Mouse (Mus musculus) frontal cortex, postnatal 25 days (tissue): ENCODE results near the gene C1d.
"Not testable (repeated sequence)": the region's sequence is repeated elsewhere in the genome, so short reads cannot be mapped to it uniquely, and the experiment has no call there.

Experiments used
- DNase-seq, 2 experiments: peaks; one replicate each; pipeline ENCODE4 v3.0.0; 2022; ENCODE audit warnings: low spot score in 2 of 2

C1d gene

DNA sequence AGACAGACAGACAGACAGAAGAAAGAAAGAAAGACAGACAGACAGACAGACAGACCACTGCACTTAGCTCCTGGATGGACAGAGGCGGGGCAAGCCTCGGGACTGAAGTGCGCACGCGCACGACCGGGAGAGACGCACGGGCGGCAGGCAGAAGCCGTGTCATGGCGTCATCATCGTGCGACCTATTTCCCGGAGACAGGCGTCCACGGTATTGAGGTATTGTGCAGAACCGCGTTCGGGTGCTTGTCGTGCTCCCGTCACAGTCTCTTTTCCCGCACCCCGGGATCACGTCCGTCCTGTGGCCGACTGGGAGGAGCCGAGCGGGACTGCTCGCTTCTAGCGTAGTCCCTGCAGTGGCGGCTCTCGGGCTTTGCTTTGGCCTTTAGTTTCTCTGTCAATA is at the start of gene C1d:
Gene C1d, plus strand, starts transcription at position 137 of the 400 bp plus-strand sequence.
- peak; percentile 93 to 95 for DNase-seq

DNA sequence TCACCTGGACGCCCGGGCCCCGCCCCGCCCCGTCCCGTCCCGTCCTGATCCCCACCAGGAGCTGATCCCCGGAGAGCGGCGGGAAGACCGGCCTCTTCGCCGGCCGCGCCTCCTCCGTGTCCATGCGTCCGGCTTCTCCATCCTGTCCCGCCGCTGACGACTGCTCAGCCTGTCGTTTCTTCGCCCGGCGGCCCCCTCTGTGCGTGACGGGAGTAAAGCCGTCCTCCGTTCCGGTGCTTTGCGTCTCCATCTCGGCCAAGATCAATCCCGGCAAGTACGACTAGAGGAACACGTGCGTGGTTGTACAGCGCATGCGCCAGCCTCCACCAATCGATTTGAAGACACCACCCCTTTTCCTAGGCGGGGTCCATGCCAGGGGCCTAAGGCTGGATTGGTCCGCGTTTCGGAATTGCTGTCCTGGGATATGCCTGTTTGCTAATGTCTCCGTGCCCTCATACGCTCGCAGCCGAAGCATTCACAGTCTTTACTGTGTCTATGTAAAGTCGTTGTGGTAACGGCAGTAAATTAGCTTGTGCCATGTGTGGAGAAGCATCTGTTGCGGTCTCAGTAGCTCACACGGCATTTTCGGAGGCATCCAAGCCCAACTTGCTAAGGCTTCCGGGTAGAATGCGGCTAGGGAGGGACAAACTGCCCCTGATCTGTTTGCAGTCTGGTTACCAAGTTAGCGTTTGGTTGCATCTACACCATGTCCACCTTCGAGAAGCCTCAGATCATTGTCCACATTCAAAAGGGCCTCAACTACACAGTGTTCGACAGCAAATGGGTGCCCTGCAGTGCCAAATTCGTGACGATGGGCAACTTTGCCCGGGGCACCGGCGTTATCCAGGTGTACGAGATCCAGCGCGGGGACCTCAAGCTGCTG is 45.9 kb upstream of the C1d start, which contains the start of gene Pno1:
Gene Pno1, minus strand, starts transcription at position 311 of the 883 bp plus-strand sequence.
- DNase-seq, result peak; percentile 94 to 95

DNA sequence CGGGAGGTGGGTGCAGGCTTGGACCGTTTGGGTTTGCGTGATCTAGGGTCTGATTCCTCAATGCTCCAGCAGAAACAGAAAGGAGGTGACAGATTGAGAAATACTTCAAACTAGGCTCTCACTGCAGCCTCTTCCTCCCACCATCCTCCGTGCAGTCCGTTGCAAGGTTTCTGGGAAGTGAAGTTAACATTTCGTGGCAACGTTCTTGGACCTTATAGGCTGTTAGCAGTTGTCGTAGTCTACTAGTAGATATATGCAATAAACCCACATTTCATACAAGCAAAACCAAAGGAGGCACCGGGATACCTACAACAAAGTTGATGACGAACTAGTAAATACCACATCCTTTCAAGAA is 45.3 kb upstream of the C1d start:
- no peak for DNase-seq

DNA sequence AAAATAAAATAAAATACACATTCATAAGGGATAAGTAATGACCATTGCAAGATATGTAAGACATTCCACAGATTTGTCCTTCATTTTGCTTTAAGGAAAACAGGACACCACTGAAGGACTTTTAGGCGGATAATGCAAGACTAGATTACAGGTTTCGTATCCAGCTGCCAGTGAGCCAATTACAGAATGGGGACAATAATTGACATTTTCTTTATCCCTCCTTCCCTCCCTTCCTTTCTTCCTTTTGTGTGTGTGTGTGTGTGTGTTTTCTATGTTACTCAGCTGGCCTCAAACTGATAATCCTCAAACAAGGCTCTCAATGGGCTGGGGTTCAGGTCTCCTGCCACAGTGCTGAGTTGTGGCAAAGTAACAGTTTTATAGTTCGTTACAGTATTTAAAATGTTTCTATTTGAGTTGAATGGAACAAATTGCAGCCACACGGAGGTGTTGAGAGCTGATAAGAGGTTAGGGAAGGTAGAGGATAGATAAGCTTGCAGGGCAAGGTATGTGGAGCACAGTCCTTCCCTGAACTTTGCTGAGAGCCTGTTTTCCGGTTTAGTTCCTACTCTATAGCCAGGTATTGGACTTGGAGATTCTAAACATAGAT is 44.4 kb upstream of the C1d start:
- DNase-seq, result no peak

DNA sequence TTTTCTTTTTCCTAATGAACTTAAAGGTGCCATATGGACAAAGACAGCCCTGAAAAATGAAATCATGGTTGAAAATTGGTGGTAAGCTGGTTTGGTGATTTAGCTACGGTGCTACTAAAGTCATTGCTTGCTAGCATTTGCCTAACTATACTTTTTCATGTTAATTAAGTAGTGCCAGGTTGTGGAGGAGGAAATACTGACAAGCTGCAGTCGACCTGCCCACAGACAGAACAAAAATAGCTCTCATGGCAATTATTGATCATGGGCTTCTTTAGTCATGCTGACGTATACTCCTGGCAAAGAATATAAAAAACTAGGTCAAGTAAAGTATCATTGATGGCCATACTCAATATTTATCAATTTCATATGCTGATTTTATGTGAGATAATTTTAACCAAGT is 41.9 kb upstream of the C1d start:
- DNase-seq, result no peak

DNA sequence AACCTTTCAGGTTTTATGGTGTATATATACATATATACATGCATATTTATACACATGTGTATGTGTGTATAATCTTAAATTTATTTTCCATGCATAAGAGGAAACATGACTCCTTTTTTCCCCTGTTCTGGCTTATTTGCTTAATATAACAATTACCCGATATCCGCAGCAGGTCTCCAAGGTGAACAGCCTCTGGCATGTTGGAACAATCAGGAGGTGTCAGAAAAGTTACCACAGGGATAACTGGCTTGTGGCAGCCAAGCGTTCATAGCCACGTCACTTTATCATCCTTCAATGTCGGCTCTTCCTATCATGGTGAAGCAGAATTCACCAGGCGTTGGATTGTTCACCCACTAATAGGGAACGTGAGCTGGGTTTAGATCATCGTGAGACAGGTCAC is 36.3 kb upstream of the C1d start:
- DNase-seq, result no peak

DNA sequence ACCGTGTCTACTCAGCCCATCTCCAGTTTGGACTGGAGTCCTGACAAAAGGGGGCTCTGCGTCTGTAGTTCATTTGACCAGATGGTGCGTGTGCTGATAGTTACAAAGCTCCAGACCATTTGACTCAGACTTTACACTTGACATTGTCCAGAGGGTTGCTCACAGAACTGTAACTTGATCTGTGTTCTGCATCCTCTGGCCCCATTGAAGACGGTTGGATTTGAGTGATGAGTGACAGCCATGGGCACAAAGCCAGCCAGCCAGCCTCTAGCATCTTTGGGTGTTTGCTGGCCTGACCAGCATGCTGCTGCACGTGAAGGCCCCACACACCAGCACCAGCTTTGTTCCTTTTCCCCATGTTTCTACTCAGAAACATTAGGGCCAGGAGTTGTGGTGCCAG is 24.6 kb upstream of the C1d start:
- DNase-seq, result no peak

DNA sequence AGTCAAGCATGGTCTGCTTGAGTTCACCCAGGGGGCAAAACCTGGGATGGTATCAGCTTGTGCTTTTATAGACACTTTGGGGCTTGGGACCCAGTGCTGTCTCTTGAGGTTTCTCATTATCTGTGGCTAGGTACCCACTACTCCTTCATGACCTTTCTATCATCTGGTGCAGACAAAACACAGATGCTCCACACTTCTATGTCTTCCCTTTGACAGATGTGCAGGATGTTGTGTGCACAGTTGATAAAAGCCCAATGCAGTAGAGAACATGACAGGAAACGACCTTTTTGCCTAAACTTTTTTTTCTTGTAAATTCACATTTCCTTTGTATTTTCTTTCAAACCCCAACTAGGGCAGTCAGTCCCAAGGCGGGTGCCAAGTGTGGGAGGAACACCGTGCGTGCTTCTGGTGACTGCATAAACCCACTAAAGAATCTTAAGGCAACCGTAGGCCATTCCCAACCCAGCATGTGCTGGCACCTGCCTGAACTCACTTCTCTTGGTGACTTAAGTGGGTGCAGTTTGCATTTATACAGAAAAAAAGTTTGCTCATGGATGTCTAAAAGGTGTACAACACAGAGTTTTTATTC is 20.8 kb upstream of the C1d start:
- no peak for DNase-seq

DNA sequence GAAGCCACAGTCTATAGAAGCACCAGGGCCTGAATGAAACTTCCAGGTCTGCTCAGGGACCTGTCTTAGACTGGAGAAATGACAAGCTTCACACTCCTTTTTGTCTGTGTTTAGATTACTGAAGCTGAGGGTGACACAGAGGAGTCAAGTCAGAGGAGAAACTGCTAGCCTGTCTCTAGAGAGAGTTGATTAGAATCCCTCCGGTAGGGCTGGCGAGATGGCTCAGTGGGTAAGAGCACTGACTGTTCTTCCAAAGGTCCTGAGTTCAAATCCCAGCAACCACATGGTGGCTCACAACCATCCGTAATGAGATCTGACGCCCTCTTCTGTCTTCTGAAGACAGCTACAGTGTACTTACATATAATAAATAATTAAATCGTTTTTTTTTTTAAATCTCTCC is 18.8 kb upstream of the C1d start:
- DNase-seq, result not testable (repeated sequence)

DNA sequence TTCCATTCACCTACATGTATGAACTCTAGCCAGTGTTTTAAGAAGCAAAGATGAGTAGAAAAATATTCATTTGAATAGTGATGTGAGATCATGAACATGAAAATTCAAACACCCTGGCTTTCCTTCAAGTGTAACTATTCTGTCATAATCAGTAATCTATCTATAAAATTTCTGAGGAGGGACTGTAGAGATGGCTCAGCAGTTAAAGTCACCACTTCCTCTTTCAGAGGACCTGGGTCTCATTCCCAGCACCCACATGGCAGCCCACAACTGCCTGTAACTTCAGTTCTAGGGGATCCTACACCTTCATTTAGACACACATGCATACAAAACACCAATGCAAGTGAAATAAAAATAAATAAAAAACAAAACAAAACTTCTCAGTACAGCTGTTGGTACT is 8.7 kb upstream of the C1d start:
- no peak for DNase-seq

DNA sequence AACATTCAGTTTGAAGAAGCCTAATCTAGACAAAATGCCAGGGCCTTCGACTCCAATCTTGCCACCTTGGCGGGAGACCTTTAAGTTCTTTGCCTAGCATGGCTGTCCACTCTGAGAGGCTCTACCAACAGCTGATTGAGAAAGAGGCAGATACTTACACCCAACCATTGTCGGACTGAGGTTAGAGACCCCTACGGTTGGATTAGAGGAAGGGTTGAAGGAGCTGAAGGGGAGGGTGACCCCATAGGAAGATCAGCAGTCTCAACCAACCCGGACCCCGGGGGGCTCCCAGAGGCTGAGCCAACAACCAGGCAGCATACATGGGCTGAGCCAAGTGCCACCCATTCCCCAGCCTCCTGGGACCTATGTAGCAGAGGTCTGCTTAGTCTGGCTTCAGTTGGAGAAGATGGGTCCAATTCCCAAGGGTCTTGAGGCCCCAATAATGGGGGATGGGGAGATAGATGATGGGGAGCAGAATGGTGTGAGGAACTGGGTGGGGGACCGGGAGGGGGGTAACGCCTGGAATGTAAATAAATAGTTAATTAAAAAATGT is 490 bp upstream of the C1d start:
- DNase-seq, result no peak

DNA sequence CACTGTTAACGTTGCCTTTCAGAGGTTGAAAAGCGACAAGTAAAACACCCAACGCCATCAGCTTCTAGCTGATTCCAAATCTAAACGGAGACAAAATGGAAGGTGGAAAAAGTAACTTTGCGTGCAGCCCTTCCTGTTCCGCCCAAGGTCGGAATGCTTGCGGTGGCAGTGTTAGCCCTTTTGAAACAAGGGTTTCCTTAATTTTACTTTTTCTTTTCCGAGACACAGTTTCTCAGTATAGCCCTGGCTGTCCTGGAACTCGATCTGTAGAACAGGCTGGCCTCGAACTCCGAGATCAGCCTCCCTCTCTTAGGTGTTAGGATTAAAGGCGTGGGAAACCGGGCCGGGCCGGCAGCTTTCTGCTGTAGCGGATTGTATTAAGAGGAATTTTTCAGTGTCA is 482 bp downstream of the C1d start:
- DNase-seq, result no peak

DNA sequence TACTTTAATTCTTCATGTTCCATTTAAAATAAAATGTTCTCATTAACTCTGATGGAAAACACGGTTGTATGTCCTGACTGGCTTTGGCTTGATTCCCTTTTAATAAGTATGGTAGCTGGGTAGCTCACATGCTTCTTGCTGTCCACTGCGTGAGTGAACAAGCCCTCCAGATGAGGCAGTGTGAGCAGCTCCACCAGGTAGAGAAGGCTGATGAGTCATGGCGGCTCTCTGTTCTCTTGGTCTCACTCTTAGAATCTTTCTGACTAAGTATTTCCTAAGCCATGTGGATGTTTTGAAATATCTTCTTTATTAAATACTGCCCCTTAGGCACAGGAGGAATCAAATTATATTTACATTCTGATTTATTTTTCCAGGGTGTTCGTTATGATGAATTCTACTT is 9.8 kb downstream of the C1d start:
- DNase-seq, result no peak

DNA sequence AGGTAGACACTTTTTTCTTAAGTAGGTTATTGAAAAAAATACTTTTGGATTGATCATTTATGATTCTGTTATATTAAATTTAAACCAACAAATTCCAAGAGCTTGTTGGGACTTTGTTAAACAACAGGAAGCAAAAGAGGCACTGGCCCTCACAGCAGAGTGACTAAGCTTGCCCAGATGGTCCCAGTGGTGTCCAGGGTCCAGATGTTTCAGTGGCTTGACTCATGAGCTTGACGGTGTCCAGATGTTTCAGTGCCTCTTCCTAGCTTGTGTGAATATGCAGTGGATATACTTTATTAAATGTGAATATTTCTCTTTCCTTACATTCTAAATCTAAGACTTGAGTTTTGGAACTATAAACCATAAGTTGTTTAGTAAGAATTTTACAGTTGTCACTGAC is 11.4 kb downstream of the C1d start:
- no peak for DNase-seq

DNA sequence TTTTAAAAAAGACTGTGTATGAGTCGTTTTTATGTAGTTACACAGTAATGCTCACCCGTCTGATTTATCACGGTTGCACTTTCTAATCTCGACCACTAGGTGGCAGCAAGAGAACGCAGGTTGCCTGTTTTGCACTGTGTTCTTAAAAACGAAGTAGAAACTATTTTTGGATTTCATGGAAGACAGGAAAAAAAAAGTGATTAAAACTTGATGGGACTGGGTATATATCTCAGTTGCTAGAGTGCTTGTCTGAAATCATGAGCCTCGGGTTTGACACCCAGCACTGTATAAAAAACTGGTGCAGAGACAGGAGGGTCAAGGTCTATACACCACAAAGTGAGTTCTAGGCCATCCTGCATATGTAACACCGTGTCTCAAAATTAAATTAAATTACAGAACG is 22.6 kb downstream of the C1d start:
- DNase-seq, result peak in 1 of 2 experiments; percentile 17

DNA sequence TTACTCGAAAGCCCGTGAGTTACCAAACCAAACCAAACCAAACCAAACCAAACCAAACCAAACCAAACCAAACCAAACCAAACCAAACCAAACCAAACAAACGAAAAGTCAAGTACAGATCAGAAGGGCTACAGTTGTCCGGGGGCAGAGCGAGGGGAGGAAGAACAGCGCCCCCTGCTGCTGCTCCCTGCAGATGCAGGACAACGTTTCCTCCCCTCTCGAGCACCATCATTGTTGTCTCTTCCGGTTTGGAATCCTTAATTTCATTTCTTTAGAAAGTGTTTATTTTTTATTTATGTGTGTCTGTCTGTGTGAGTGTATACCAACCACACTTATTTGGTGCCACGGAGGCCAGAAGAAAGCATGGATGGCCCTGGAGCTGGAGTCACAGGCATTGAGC is 26.7 kb downstream of the C1d start:
- DNase-seq, result no peak

DNA sequence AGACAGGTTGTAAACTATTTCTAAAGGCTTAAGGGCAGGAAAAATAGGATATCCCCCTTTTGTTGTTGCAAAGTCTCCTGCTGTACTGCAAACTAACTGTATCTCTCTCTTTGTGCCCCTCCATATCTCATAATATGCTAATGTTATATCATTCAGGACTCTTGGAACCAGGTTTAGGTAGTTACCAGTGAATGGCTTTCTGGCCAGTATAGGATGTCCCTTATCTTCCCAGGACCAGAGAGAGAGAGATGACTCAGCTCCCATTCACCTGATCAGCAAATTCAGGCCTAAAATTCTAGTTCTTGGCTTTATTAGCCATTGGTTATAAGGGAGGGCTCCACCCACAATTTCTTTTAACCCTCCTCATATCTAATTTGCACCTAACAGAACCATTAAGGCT is 31.5 kb downstream of the C1d start:
- DNase-seq, result no peak

DNA sequence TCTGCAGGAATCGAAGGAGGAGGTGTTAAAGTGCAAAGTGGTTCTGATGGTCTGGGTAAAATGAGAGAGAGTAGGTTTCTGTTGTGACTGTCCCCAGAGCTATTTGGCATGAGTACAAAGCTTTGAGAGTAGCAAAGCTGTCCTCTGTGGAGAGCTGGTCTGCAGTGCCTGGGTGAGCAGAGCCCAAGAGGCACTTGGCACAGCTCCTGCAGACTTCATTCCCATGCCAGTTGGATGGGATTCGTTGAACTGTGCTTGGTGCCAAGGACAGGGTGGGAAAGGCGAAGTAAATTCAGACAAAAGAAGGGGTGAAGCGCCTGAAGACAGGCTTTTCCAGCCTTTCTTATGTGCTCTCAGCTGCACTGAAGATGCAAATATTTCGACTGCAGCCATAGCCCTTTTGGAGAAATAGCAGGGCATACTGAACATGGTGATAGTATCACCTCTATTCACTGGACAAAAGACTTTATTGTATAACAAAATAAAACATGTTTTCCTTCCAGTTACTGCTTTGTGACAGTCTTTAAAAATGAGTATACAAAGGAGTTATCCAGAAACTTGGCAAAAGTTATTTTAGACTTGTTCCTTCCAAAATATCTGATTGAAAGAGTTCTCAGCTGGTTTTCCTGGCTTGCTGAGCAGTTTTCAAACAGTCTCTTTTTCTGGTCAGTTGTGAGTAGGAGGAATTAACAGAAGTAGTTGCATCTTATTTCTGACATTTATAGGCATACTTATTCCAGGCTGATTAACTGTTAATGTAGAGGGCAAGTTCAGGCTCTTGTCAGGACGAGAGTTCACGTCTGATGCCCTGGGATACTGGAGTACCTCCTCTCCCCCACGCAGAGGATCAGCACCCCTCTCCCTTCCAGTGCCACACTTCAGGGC is 48.9 kb downstream of the C1d start:
- DNase-seq, result peak; percentile 19 to 50

DNA sequence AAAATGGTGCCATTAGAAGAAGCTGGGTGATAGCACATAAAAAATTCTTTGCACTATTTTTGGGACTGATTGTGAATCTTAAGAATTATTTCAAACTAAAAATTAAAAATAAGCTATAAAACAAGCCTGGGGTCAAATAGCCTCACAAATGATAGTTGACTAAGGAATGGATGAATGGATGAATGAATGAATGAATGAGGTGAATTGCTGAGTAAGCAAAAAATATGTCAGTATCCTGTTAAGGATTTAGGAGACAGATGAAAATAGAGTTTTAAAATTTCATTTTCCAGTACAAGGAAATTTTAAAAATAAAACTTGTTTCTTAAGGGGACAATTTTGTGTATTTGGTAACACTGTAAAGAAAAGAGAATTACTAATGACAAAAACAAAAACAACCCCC is 50.1 kb downstream of the C1d start:
- no peak for DNase-seq
